Mouse (Mus musculus) left cerebral cortex, adult 9 months (tissue): ENCODE data around the gene Rap1a.

ENCODE experiments used
- DNase-seq, 2 experiments: peaks; one replicate each; pipeline ENCODE4 v3.0.0; 2022; ENCODE audit warnings: low spot score in 2 of 2

Gene Rap1a

DNA sequence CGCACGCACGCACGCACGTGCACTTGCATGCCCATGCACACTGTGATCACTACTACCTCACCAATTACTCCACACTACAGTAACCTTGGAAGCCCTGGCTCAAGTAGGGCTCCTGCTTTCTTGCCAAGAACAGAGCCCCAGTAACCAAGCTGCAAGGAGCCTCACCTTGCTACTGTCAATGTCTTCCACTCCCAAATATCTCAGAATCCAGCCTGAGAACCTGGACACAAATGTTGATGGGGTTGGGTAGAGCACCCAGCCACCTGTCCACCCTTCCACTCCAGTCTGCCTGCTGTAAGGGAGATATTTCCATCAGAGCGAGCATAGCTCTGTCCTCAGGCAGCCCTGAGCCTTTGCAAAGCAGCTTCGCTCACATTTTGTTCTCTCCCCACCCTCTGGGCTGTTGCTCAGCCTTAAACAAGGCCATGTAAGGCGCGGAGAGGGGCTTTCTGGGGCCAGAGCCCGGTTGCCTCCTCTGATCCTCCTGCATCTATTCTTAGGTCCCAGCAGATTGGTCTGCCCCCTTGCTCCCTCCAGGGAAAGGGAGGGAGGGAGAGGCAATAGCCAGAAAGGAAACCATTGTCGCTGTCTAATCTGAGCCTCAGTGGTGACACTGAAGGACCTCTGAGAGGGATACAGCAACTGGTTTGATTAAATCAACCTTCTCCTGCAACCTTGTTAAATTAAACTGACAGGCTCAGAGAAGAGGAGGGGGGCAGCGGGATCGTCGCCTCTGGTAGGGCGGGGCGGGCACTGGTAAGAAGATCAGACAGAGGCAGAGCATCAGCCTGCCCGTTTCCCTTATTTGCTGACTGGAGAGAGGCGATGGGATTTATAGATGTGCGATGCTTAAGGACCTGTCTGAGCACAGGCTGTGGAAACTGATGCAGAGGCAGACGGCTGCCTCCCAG lies 105.4 kb downstream of the Rap1a start:
- DNase-seq = no peak

- DNase-seq = peak; percentile 90 to 92
These were observed 107.6 kb downstream of the Rap1a start for GRCm38 (mm10) chr3:105693327-105694080.

GRCm38 (mm10) chr3:105688536-105688935 lies 112.6 kb downstream of the Rap1a start:
- DNase-seq = no peak

DNA sequence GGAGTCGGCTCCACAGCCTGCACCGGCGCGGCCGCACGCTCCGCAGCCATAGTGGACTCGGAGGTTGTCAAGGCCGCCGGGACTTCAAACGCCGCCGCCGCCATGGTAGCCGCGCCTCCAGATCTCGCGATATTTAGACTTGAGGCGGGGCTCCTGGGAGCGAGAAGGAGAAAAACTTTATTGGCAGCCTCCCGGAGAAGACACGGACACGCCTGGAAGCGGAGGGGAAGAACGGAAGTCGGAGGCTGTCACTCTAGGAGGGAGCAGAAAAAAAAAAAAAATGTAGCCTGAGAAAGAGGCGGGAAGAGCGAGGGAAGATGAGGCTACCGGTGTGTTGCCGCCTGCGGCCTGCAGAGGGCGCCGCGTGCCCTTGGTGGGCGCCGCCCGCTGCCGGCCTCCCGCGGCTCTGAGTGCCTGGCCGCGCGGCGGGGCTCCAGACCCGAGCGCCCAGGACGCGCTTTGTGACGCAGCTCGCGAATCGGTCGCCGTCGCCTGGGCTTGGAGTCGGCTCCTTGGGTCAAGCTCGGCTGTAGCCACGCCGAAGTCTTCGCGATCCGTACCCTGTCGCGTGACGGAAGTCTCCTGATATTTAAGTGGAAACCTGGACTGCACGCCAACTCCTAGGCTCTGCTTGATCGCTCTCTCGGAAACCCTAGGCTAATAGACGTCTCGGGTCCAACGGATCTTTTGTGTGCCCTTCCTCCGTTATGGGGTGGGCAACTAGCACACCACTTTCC lies 113.6 kb downstream of the Rap1a start, which contains the start of gene Ddx20:
Gene Ddx20, minus strand, starts transcription at position 251 of the 737 bp plus-strand sequence.
- DNase-seq = peak; percentile 95

GRCm38 (mm10) chr3:105686394-105687323 lies 114.5 kb downstream of the Rap1a start:
- DNase-seq = no peak

DNA sequence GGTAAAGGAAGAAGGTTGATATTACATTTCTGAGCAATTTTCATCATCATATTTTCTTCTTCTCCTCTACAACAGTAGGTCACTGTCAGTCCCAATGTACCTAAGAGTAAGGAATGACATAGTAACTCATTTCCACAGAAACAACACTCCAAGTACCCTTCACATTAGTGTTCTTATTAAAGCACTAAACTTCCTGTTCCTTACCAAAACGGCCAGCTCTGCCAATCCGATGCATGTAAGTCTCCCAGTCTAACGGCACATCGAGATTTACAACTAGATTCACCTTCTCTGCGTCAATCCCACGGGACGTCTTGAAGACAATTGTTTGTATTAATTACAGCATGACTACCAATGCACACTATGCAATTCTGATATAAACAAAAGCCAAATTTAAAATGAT lies 120.8 kb downstream of the Rap1a start:
- DNase-seq = no peak
